8 mouse cellular contexts compared by ENCODE assay signal in the genomic region with DNA sequence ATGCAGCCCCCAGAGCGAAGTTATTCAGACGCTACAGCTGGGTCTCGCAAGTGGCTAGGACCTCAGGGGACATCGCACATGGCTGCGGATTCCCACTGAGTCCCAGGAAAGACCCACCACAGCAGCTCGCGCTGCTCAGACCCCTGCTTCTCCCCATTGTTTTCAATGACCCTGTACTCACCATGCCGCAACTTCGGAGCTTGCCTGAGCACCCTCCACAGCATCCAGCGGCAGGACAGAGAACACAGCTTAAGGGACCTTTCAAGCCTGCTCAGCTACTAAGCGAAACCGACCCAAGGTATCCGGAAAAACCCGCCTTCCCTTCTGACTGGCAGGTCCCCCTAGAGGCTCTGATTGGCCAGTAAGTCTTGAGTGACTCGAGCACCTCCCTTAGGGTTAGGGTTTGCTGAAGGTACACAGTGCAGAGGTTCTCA.
DNase-seq lines count a peak whose midpoint lies in the region; ATAC-seq and TF ChIP-seq lines count a peak whose summit lies in the region.

No protein-coding gene starts in this region.

- no peaks in the 10 kb centered on the region for H3K27me3 ChIP-seq in forebrain, embryonic 13.5 days
- no peaks in the 10 kb centered on the region for H3K27me3 ChIP-seq in hindbrain, embryonic 15.5 days
- H3K27me3 ChIP-seq in liver, embryonic 11.5 days (replicated peaks; ENCODE audit: control insufficient read depth, insufficient read depth, low read length), result no peaks in the 10 kb centered on the region
- H3K27me3 ChIP-seq in testis, adult 2 months (ENCODE audit: control insufficient read depth, insufficient read depth, low read length), result no peaks in the 10 kb centered on the region

- H3K4me2 ChIP-seq in forebrain, embryonic 13.5 days, result peak overlapping the region; percentile 56
- H3K4me2 ChIP-seq in hindbrain, embryonic 15.5 days, result peak overlapping the region; percentile 53
- peak overlapping the region; percentile 76 for H3K4me2 ChIP-seq in liver, embryonic 11.5 days

- no peaks in the 10 kb centered on the region for H3K4me1 ChIP-seq in forebrain, embryonic 13.5 days
- H3K4me1 ChIP-seq in hindbrain, embryonic 15.5 days (replicated peaks), result 0 out of 2 replicates have a peak, but pooled peaks cover 2% of the 10 kb centered on the region
- H3K4me1 ChIP-seq in liver, embryonic 11.5 days (replicated peaks; ENCODE audit: control insufficient read depth, insufficient read depth, low read length), result no peaks in the 10 kb centered on the region
- H3K4me1 ChIP-seq in testis, adult 2 months (ENCODE audit: control insufficient read depth, insufficient read depth, low read length), result peaks cover 6% of the 10 kb centered on the region; the same call in 1 of the 2 replicates

- TF ChIP-seq POLR2A in testis, adult 2 months (IDR thresholded peaks at IDR 0.05; ENCODE audit: control insufficient read depth, low read depth, low read length), result no peak

- ATAC-seq in CD4-positive, CD25-positive, alpha-beta regulatory T cell, adult 4 months, result peak; percentile 99
- ATAC-seq in forebrain, embryonic 13.5 days, result peak; percentile 50; the same call in 1 of the 2 replicates
- peak; percentile 68 for ATAC-seq in hindbrain, embryonic 15.5 days (ENCODE audit: low FRiP score, low read depth)
- ATAC-seq in liver, embryonic 11.5 days (replicated peaks; ENCODE audit: low FRiP score), result peak; percentile 99
- ATAC-seq in monocyte, adult 5-6 weeks (replicated peaks; ENCODE audit: insufficient number of reproducible peaks, low FRiP score, low TSS enrichment, poor library complexity, severe bottlenecking), result peak; percentile 80

- H3K9me3 ChIP-seq in forebrain, embryonic 13.5 days (replicated peaks), result 0 out of 2 replicates have a peak, but pooled peaks cover 4% of the 10 kb centered on the region
- no peaks in the 10 kb centered on the region for H3K9me3 ChIP-seq in hindbrain, embryonic 15.5 days
- no peaks in the 10 kb centered on the region for H3K9me3 ChIP-seq in liver, embryonic 11.5 days (ENCODE audit: control insufficient read depth, low read length)

- no peaks in the 10 kb centered on the region for H3K36me3 ChIP-seq in forebrain, embryonic 13.5 days (ENCODE audit: poor library complexity, severe bottlenecking)
- H3K36me3 ChIP-seq in hindbrain, embryonic 15.5 days, result no peaks in the 10 kb centered on the region
- H3K36me3 ChIP-seq in liver, embryonic 11.5 days (ENCODE audit: control insufficient read depth, insufficient read depth, low read length), result no peaks in the 10 kb centered on the region
- no peaks in the 10 kb centered on the region for H3K36me3 ChIP-seq in testis, adult 2 months (ENCODE audit: control insufficient read depth, insufficient read depth, low read length)

- no peak overlapping the region for H3K27ac ChIP-seq in forebrain, embryonic 13.5 days
- H3K27ac ChIP-seq in hindbrain, embryonic 15.5 days (replicated peaks), result no peak overlapping the region
- H3K27ac ChIP-seq in liver, embryonic 11.5 days (ENCODE audit: low read depth, low read length), result no peak overlapping the region
- H3K27ac ChIP-seq in testis, adult 2 months (ENCODE audit: control insufficient read depth, insufficient read depth, low read depth, low read length), result no peak overlapping the region
- no peak overlapping the region for H3K27ac ChIP-seq in left cerebral cortex, adult 2 months

- H3K9ac ChIP-seq in forebrain, embryonic 13.5 days, result peak overlapping the region; percentile 53
- H3K9ac ChIP-seq in hindbrain, embryonic 15.5 days, result 0 out of 2 replicates have a peak overlapping the region, but pooled peaks have one; percentile 7
- H3K9ac ChIP-seq in liver, embryonic 11.5 days (ENCODE audit: low read depth, low read length), result peak overlapping the region; percentile 70

- DNase-seq in adrenal gland, postnatal 14 days, result peak; percentile 76
- DNase-seq in liver, embryonic 11.5 days (ENCODE audit: low spot score), result peak; percentile 65
- no peak for DNase-seq in left cerebral cortex, adult 2 months (ENCODE audit: extremely low spot score in 1 of 2, low spot score in 2 of 2)

- TF ChIP-seq CTCF in testis, adult 2 months (IDR thresholded peaks at IDR 0.05; ENCODE audit: control insufficient read depth, insufficient read depth, insufficient replicate concordance, low read depth, low read length), result no peak
- TF ChIP-seq CTCF in left cerebral cortex, adult 2 months (IDR thresholded peaks at IDR 0.05), result no peak

- intact Hi-C loops in left cerebral cortex, adult 2 months (cut with DNase I), result no loop called here

- 21% methylated on average over 15 of the region's 15 CpGs for WGBS in forebrain, embryonic 13.5 days
- WGBS in hindbrain, embryonic 15.5 days, result 11% methylated on average over 15 of the region's 15 CpGs
- WGBS in liver, embryonic 11.5 days, result 2% methylated on average over 15 of the region's 15 CpGs

- peak overlapping the region; percentile 38 for H3K4me3 ChIP-seq in forebrain, embryonic 13.5 days
- H3K4me3 ChIP-seq in hindbrain, embryonic 15.5 days, result peak overlapping the region; percentile 39
- peak overlapping the region; percentile 68 for H3K4me3 ChIP-seq in liver, embryonic 11.5 days (ENCODE audit: low read depth, low read length)
- peak overlapping the region; percentile 70 for H3K4me3 ChIP-seq in testis, adult 2 months (ENCODE audit: control insufficient read depth, low read depth, low read length)
- H3K4me3 ChIP-seq in left cerebral cortex, adult 2 months, result no peak overlapping the region

Comparison
In these comparisons a context has a peak if more than half of its experiments do, and no peak if none do; other contexts are left out.
1. DNase-seq: peak in adrenal gland, postnatal 14 days (single experiment) and liver, embryonic 11.5 days (single experiment); none in left cerebral cortex, adult 2 months (0 of 2).
2. H3K9ac ChIP-seq: peak in every context shown above with its lines; median percentile 70 in liver, embryonic 11.5 days; 53 in forebrain, embryonic 13.5 days; 7 in hindbrain, embryonic 15.5 days.
3. Peak in every context shown above with its lines, with median percentiles within 50 percentile points of each other: ATAC-seq and H3K4me2 ChIP-seq.